ENCODE assay signal across 8 mouse cellular contexts in genomic region chr6:125355197-125355741, GRCm38 (mm10). TPM values are rescaled to one million over a fixed set of nuclear protein-coding genes. Genes with fewer than 3 reads are reported as not detected.
DNase-seq lines count a peak whose midpoint lies in the region; ATAC-seq lines count a peak whose summit lies in the region.

No protein-coding gene starts in this region.

- ATAC-seq in hindbrain, embryonic 15.5 days (ENCODE audit: low FRiP score, low read depth) = no peak
- no peak; the same call in 1 of the 2 replicates for ATAC-seq in midbrain, embryonic 14.5 days (ENCODE audit: low FRiP score, low TSS enrichment)
- no peak for ATAC-seq in erythroid progenitor cell, adult 5-6 weeks (replicated peaks; ENCODE audit: low FRiP score, poor library complexity, severe bottlenecking)

- no peaks in the 10 kb centered on the region for H3K9me3 ChIP-seq in heart, embryonic 10.5 days
- no peaks in the 10 kb centered on the region for H3K9me3 ChIP-seq in hindbrain, embryonic 15.5 days
- H3K9me3 ChIP-seq in midbrain, embryonic 14.5 days (ENCODE audit: control insufficient read depth, low read length) = no peaks in the 10 kb centered on the region

- DNase-seq in heart, embryonic 10.5 days (ENCODE audit: low spot score) = no peak
- DNase-seq in heart, adult 9 months (ENCODE audit: low spot score in 2 of 2) = no peak
- DNase-seq in T-cell, adult 2 months (ENCODE audit: low spot score) = peak; percentile 60
- peak; percentile 46 for DNase-seq in midbrain, embryonic 14.5 days
- DNase-seq in adrenal gland, postnatal 10 days = no peak
- no peak for DNase-seq in cerebellum, postnatal 14 days

- peaks cover 29% of the 10 kb centered on the region for H3K27me3 ChIP-seq in heart, embryonic 10.5 days (ENCODE audit: insufficient read depth, poor library complexity, severe bottlenecking)
- peaks cover under 1% of the 10 kb centered on the region; the same call in 1 of the 2 replicates for H3K27me3 ChIP-seq in hindbrain, embryonic 15.5 days
- no peaks in the 10 kb centered on the region for H3K27me3 ChIP-seq in midbrain, embryonic 14.5 days (ENCODE audit: control insufficient read depth, insufficient read depth, low read length)

- H3K4me1 ChIP-seq in heart, embryonic 10.5 days = peaks cover 66% of the 10 kb centered on the region
- peaks cover 17% of the 10 kb centered on the region for H3K4me1 ChIP-seq in hindbrain, embryonic 15.5 days (replicated peaks)
- H3K4me1 ChIP-seq in midbrain, embryonic 14.5 days (ENCODE audit: control insufficient read depth, insufficient read depth, low read length) = peaks cover 13% of the 10 kb centered on the region

- peaks cover 31% of the 10 kb centered on the region for H3K36me3 ChIP-seq in heart, embryonic 10.5 days
- H3K36me3 ChIP-seq in hindbrain, embryonic 15.5 days = no peaks in the 10 kb centered on the region
- no peaks in the 10 kb centered on the region for H3K36me3 ChIP-seq in midbrain, embryonic 14.5 days (ENCODE audit: control insufficient read depth, insufficient read depth, low read length)

- H3K9ac ChIP-seq in hindbrain, embryonic 15.5 days = no peak overlapping the region
- H3K9ac ChIP-seq in midbrain, embryonic 14.5 days (replicated peaks; ENCODE audit: low read length) = no peak overlapping the region

- H3K4me2 ChIP-seq in hindbrain, embryonic 15.5 days = peak overlapping the region; percentile 28
- H3K4me2 ChIP-seq in midbrain, embryonic 14.5 days (ENCODE audit: low read length) = 0 out of 2 replicates have a peak overlapping the region, but pooled peaks have one; percentile 16

- WGBS in heart, embryonic 10.5 days = 3% methylated on average over 10 of the region's 10 CpGs
- WGBS in hindbrain, embryonic 15.5 days = 9% methylated on average over 10 of the region's 10 CpGs
- 6% methylated on average over 10 of the region's 10 CpGs for WGBS in midbrain, embryonic 14.5 days

- peak overlapping the region; percentile 16 for H3K4me3 ChIP-seq in heart, embryonic 10.5 days
- no peak overlapping the region for H3K4me3 ChIP-seq in hindbrain, embryonic 15.5 days
- H3K4me3 ChIP-seq in midbrain, embryonic 14.5 days (replicated peaks; ENCODE audit: low read depth, low read length) = no peak overlapping the region

- H3K27ac ChIP-seq in heart, embryonic 10.5 days = peak overlapping the region; percentile 7; the same call in 1 of the 2 replicates
- H3K27ac ChIP-seq in hindbrain, embryonic 15.5 days (replicated peaks) = no peak overlapping the region
- H3K27ac ChIP-seq in midbrain, embryonic 14.5 days (replicated peaks; ENCODE audit: low read depth, low read length) = no peak overlapping the region

RNA-seq across cellular contexts. Expression of gene Tnfrsf1a, which starts 6.1 kb away (rescaled TPM):
- 33.6 and 35.3 TPM in 2 replicates for polyA plus RNA-seq in heart, embryonic 10.5 days (2016; fragmentation: Nextera tagmentation; extraction: Ambion mirVana)
- polyA plus RNA-seq in hindbrain, embryonic 15.5 days (2015; fragmentation: Nextera tagmentation; extraction: Ambion mirVana) = 14.8 and 16.6 TPM in 2 replicates
- polyA plus RNA-seq in midbrain, embryonic 14.5 days (2014; fragmentation: Nextera tagmentation; extraction: Ambion mirVana) = 6.8 and 13.4 TPM in 2 replicates
- total RNA-seq in adrenal gland, postnatal 10 days (2021) = 100 to 1,000 TPM; 168 to 190 TPM
- 8.3 and 11.7 TPM in 2 replicates for total RNA-seq in erythroid progenitor cell, adult 5-6 weeks (2015; ENCODE audit: low replicate concordance)
- 2.3 and 20.7 TPM in 2 replicates for total RNA-seq in erythroid progenitor cell, adult 5-6 weeks (2017; ENCODE audit: low replicate concordance)

RNA-seq across cellular contexts. Expression of gene Plekhg6, which starts 25.3 kb away (rescaled TPM):
- polyA plus RNA-seq in heart, embryonic 10.5 days (2016; fragmentation: Nextera tagmentation; extraction: Ambion mirVana) = 0.20 TPM in 1 of 2 replicates, not detected in the other
- polyA plus RNA-seq in hindbrain, embryonic 15.5 days (2015; fragmentation: Nextera tagmentation; extraction: Ambion mirVana) = 0.16 and 0.29 TPM in 2 replicates
- polyA plus RNA-seq in midbrain, embryonic 14.5 days (2014; fragmentation: Nextera tagmentation; extraction: Ambion mirVana) = 0.08 TPM in 1 of 2 replicates, not detected in the other
- under 1 TPM; 0.69 to 0.82 TPM for total RNA-seq in adrenal gland, postnatal 10 days (2021)
- total RNA-seq in erythroid progenitor cell, adult 5-6 weeks (2015; ENCODE audit: low replicate concordance) = not detected in 2 replicates
- not detected in 2 replicates for total RNA-seq in erythroid progenitor cell, adult 5-6 weeks (2017; ENCODE audit: low replicate concordance)

RNA-seq across cellular contexts. Expression of gene Scnn1a, which starts 34.8 kb away (rescaled TPM):
- 0.65 and 0.98 TPM in 2 replicates for polyA plus RNA-seq in heart, embryonic 10.5 days (2016; fragmentation: Nextera tagmentation; extraction: Ambion mirVana)
- 0.41 and 0.66 TPM in 2 replicates for polyA plus RNA-seq in hindbrain, embryonic 15.5 days (2015; fragmentation: Nextera tagmentation; extraction: Ambion mirVana)
- 0.51 and 0.76 TPM in 2 replicates for polyA plus RNA-seq in midbrain, embryonic 14.5 days (2014; fragmentation: Nextera tagmentation; extraction: Ambion mirVana)
- 1 to 10 TPM in 1 of 2 experiments, under 1 TPM in 1; 0.84 to 1.2 TPM for total RNA-seq in adrenal gland, postnatal 10 days (2021)
- 2.9 and 7.6 TPM in 2 replicates for total RNA-seq in erythroid progenitor cell, adult 5-6 weeks (2015; ENCODE audit: low replicate concordance)
- total RNA-seq in erythroid progenitor cell, adult 5-6 weeks (2017; ENCODE audit: low replicate concordance) = not detected in 2 replicates

RNA-seq across cellular contexts. Expression of gene Ltbr, which starts 41.6 kb away (rescaled TPM):
- 37.8 and 40.4 TPM in 2 replicates for polyA plus RNA-seq in heart, embryonic 10.5 days (2016; fragmentation: Nextera tagmentation; extraction: Ambion mirVana)
- 15.3 and 15.6 TPM in 2 replicates for polyA plus RNA-seq in hindbrain, embryonic 15.5 days (2015; fragmentation: Nextera tagmentation; extraction: Ambion mirVana)
- polyA plus RNA-seq in midbrain, embryonic 14.5 days (2014; fragmentation: Nextera tagmentation; extraction: Ambion mirVana) = 10.2 and 13.9 TPM in 2 replicates
- total RNA-seq in adrenal gland, postnatal 10 days (2021) = 10 to 100 TPM; 64.5 to 70.3 TPM
- total RNA-seq in erythroid progenitor cell, adult 5-6 weeks (2015; ENCODE audit: low replicate concordance) = 0.84 and 5.0 TPM in 2 replicates
- total RNA-seq in erythroid progenitor cell, adult 5-6 weeks (2017; ENCODE audit: low replicate concordance) = 2.8 and 3.5 TPM in 2 replicates

Comparison
In these comparisons a context has a peak if more than half of its experiments do, and no peak if none do; other contexts are left out.
1. DNase-seq: peak in T-cell, adult 2 months (single experiment) and midbrain, embryonic 14.5 days (single experiment); none in heart, embryonic 10.5 days (single experiment), heart, adult 9 months (0 of 2), adrenal gland, postnatal 10 days (single experiment) and cerebellum, postnatal 14 days (0 of 2).